Comparison of ENCODE assay signal across 11 mouse cellular contexts in the genomic region with DNA sequence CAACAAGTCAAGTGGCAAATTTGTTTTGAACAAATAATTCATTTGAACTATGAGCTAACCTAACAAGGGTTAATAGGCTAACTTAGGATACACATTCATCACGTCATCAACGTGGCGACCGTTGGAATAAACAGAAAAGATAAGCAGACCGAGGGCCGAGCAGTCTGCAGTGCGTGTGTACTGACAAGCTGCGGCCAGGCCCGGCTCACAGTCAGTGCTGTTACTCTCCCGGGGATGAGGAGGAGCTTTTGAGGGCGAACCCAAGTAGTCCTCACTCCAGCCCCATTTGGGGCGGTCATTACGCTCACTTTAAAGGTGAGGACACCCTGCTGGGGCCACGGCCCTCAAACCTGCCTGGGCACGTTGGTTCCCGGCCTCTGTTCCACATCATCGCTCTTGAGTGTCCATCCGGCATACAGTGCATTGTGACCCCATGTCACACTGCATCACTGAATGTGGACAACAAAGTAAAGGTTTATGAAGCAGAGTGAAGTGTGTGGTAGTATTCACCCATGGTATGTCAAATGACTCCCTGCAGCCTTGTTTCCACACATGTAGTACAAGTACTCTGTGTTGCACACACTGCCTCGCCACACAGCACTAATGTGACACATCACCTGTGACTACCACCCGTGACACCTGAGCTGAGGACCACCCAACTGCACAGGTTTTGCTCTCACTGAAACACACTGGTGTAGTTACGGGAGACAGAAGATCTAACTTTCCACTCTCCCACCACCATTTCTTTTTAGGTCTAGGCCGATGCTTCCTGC.
DNase-seq lines count a peak whose midpoint lies in the region; ATAC-seq and TF ChIP-seq lines count a peak whose summit lies in the region.
"Had no signal": no experiment of that assay in that cellular context is flagged by ENCODE, and none has a peak within 500 bp of the region (broad histone marks: within the 10 kb centered on the region; RNA-seq: fewer than 3 reads in every experiment).

No protein-coding gene starts in this region.

- TF ChIP-seq CTCF in stomach, postnatal 0 days (IDR thresholded peaks at IDR 0.05; ENCODE audit: low read depth) = no peak

- no peak overlapping the region for H3K4me3 ChIP-seq in heart, embryonic 13.5 days
- H3K4me3 ChIP-seq in midbrain, embryonic 10.5 days = no peak overlapping the region
- H3K4me3 ChIP-seq in midbrain, embryonic 16.5 days (ENCODE audit: low read depth, low read length) = no peak overlapping the region
- no peak overlapping the region for H3K4me3 ChIP-seq in liver, embryonic 12.5 days
- H3K4me3 ChIP-seq in stomach, postnatal 0 days (ENCODE audit: low read depth, low read length) = no peak overlapping the region

- no peaks in the 10 kb centered on the region for H3K27me3 ChIP-seq in heart, embryonic 13.5 days (replicated peaks)
- H3K27me3 ChIP-seq in midbrain, embryonic 10.5 days (ENCODE audit: low read depth, poor library complexity, severe bottlenecking) = no peaks in the 10 kb centered on the region
- H3K27me3 ChIP-seq in midbrain, embryonic 16.5 days (ENCODE audit: control insufficient read depth, insufficient read depth, low read depth, low read length) = no peaks in the 10 kb centered on the region
- H3K27me3 ChIP-seq in liver, embryonic 12.5 days (replicated peaks) = no peaks in the 10 kb centered on the region
- H3K27me3 ChIP-seq in stomach, postnatal 0 days (ENCODE audit: control insufficient read depth, insufficient read depth, low read length) = no peaks in the 10 kb centered on the region

- no peaks in the 10 kb centered on the region for H3K36me3 ChIP-seq in heart, embryonic 13.5 days
- H3K36me3 ChIP-seq in midbrain, embryonic 10.5 days = no peaks in the 10 kb centered on the region
- H3K36me3 ChIP-seq in midbrain, embryonic 16.5 days (ENCODE audit: control insufficient read depth, insufficient read depth, low read length) = no peaks in the 10 kb centered on the region
- no peaks in the 10 kb centered on the region for H3K36me3 ChIP-seq in liver, embryonic 12.5 days
- no peaks in the 10 kb centered on the region for H3K36me3 ChIP-seq in stomach, postnatal 0 days (ENCODE audit: control insufficient read depth, insufficient read depth, low read length)

- TF ChIP-seq EP300 in stomach, postnatal 0 days (optimal IDR thresholded peaks at IDR 0.05) = no peak

- ATAC-seq in heart, embryonic 13.5 days (ENCODE audit: extremely low read depth, insufficient number of reproducible peaks, low FRiP score, low TSS enrichment) = no peak
- ATAC-seq in midbrain, embryonic 16.5 days = no peak
- ATAC-seq in liver, embryonic 12.5 days = peak; percentile 92
- peak; percentile 61 for ATAC-seq in stomach, postnatal 0 days (ENCODE audit: low FRiP score, low TSS enrichment)

- H3K27ac ChIP-seq in heart, embryonic 13.5 days (replicated peaks) = no peak overlapping the region
- H3K27ac ChIP-seq in midbrain, embryonic 10.5 days (replicated peaks) = 0 out of 2 replicates have a peak overlapping the region, but pooled peaks have one; percentile 19
- no peak overlapping the region for H3K27ac ChIP-seq in midbrain, embryonic 16.5 days (ENCODE audit: low read length)
- H3K27ac ChIP-seq in liver, embryonic 12.5 days = peak overlapping the region; percentile 75
- H3K27ac ChIP-seq in stomach, postnatal 0 days (replicated peaks) = no peak overlapping the region

- WGBS in heart, embryonic 13.5 days = 35% methylated on average over 22 of the region's 22 CpGs
- WGBS in midbrain, embryonic 10.5 days = 66% methylated on average over 22 of the region's 22 CpGs
- WGBS in midbrain, embryonic 16.5 days = 58% methylated on average over 22 of the region's 22 CpGs
- WGBS in liver, embryonic 12.5 days (ENCODE audit: insufficient replicate concordance) = 38% methylated on average over 22 of the region's 22 CpGs
- 54% methylated on average over 22 of the region's 22 CpGs for WGBS in stomach, postnatal 0 days

- H3K9me3 ChIP-seq in heart, embryonic 13.5 days = peaks cover 4% of the 10 kb centered on the region; the same call in 1 of the 2 replicates
- H3K9me3 ChIP-seq in midbrain, embryonic 10.5 days (replicated peaks) = no peaks in the 10 kb centered on the region
- no peaks in the 10 kb centered on the region for H3K9me3 ChIP-seq in midbrain, embryonic 16.5 days (replicated peaks; ENCODE audit: control insufficient read depth, low read length, poor library complexity, severe bottlenecking)
- no peaks in the 10 kb centered on the region for H3K9me3 ChIP-seq in liver, embryonic 12.5 days (replicated peaks)
- H3K9me3 ChIP-seq in stomach, postnatal 0 days (ENCODE audit: control insufficient read depth, low read length) = no peaks in the 10 kb centered on the region

- H3K4me2 ChIP-seq in heart, embryonic 13.5 days = peak overlapping the region; percentile 11
- H3K4me2 ChIP-seq in midbrain, embryonic 16.5 days (ENCODE audit: low read length) = no peak overlapping the region
- peak overlapping the region; percentile 56 for H3K4me2 ChIP-seq in liver, embryonic 12.5 days
- H3K4me2 ChIP-seq in stomach, postnatal 0 days (replicated peaks; ENCODE audit: low read depth) = no peak overlapping the region

- H3K4me1 ChIP-seq in heart, embryonic 13.5 days = peaks cover 11% of the 10 kb centered on the region
- H3K4me1 ChIP-seq in midbrain, embryonic 10.5 days = peaks cover 46% of the 10 kb centered on the region
- peaks cover 6% of the 10 kb centered on the region; the same call in 1 of the 2 replicates for H3K4me1 ChIP-seq in midbrain, embryonic 16.5 days (ENCODE audit: control insufficient read depth, insufficient read depth, low read length)
- peaks cover 31% of the 10 kb centered on the region for H3K4me1 ChIP-seq in liver, embryonic 12.5 days
- no peaks in the 10 kb centered on the region for H3K4me1 ChIP-seq in stomach, postnatal 0 days (replicated peaks; ENCODE audit: control insufficient read depth, insufficient read depth)

- H3K9ac ChIP-seq in heart, embryonic 13.5 days = no peak overlapping the region
- H3K9ac ChIP-seq in midbrain, embryonic 16.5 days (ENCODE audit: low read depth, low read length) = no peak overlapping the region
- H3K9ac ChIP-seq in liver, embryonic 12.5 days = peak overlapping the region; percentile 35; the same call in 1 of the 2 replicates
- H3K9ac ChIP-seq in stomach, postnatal 0 days (ENCODE audit: low read length) = no peak overlapping the region

- DNase-seq in heart, adult 18-20 months = no peak
- DNase-seq in midbrain, embryonic 10.5 days (ENCODE audit: low spot score) = peak; percentile 13
- DNase-seq in stomach, postnatal 0 days (ENCODE audit: low spot score) = peak; percentile 56
- no peak for DNase-seq in layer of hippocampus, postnatal 25 days (ENCODE audit: extremely low spot score in 1 of 2, low spot score in 1 of 2)
- DNase-seq in right cerebral cortex, postnatal 10 days (ENCODE audit: low spot score in 2 of 2) = no peak
- DNase-seq: adrenal gland, postnatal 25 days; cerebellum, adult 8-10 months; thymus, postnatal 14 days had no signal

Comparison
In these comparisons a context has a peak if more than half of its experiments do, and no peak if none do; other contexts are left out.
1. H3K27ac ChIP-seq: peak in midbrain, embryonic 10.5 days (single experiment) and liver, embryonic 12.5 days (single experiment); none in heart, embryonic 13.5 days (single experiment), midbrain, embryonic 16.5 days (single experiment) and stomach, postnatal 0 days (single experiment).
2. ATAC-seq: peak in liver, embryonic 12.5 days (single experiment) and stomach, postnatal 0 days (single experiment); none in heart, embryonic 13.5 days (single experiment) and midbrain, embryonic 16.5 days (single experiment).
3. H3K4me2 ChIP-seq: peak in heart, embryonic 13.5 days (single experiment) and liver, embryonic 12.5 days (single experiment); none in midbrain, embryonic 16.5 days (single experiment) and stomach, postnatal 0 days (single experiment).
4. DNase-seq: peak in midbrain, embryonic 10.5 days (single experiment) and stomach, postnatal 0 days (single experiment); none in heart, adult 18-20 months (0 of 2), layer of hippocampus, postnatal 25 days (0 of 2) and right cerebral cortex, postnatal 10 days (0 of 2).